Mouse (Mus musculus) ES-Bruce4 (cell line): Measurements from ENCODE around the gene Tcf7l2.

ENCODE experiments used
- CTCF ChIP-seq: IDR thresholded peaks from one replicate; pipeline ENCODE4 v1.8.1; 2011; ENCODE audit warnings: low read depth, low read length
- EP300 ChIP-seq: IDR thresholded peaks from 2 replicates; pipeline ENCODE4 v1.6.1; 2011; ENCODE audit warnings: low read depth, low read length; ENCODE audit not compliant: insufficient read depth

GRCm38 (mm10) chr19:55855571-55855970, 114.0 kb downstream of the Tcf7l2 start:
- TF ChIP-seq CTCF (no peak), EP300 (no peak)
